Mouse (Mus musculus) kidney, adult 2 months (tissue): ENCODE measurements around the gene Pcp4.

Source experiments
- CTCF ChIP-seq: fragments of 200-500 bp; conservative IDR thresholded peaks from 2 replicates; pipeline ENCODE4 v1.5.1; 2011; ENCODE audit warnings: low read depth, mild to moderate bottlenecking, control low read depth, low read length, moderate library complexity, mixed read lengths; ENCODE audit not compliant: insufficient read depth, insufficient read length
- POLR2A ChIP-seq: fragments of 200-500 bp; IDR thresholded peaks from one replicate; pipeline ENCODE4 v1.6.1; 2011; ENCODE audit warnings: low read depth, low read length, control low read depth

- TF ChIP-seq POLR2A (no peak), CTCF (no peak)
Measured at GRCm38 (mm10) chr16:96487007-96487684, 19.7 kb downstream of the Pcp4 start.
